Mouse (Mus musculus) midbrain, embryonic 11.5 days (tissue): ENCODE measurements around the gene Galnt17. TPM values are rescaled to one million over a fixed set of nuclear protein-coding genes. Genes with fewer than 3 reads are reported as not detected.
A peak's percentile ranks its signal among the peaks of the same experiment; 100 is the strongest.

Source experiments
- ATAC-seq: fragments of 200-750 bp; cut with Nextera tagmentation; 2 replicates; pipeline ENCODE4 v1.8.0; 2017; ENCODE audit warnings: moderate TSS enrichment, moderate library complexity; ENCODE audit not compliant: low FRiP score
- DNase-seq: peaks from one replicate; pipeline ENCODE4 v3.0.0; 2015; ENCODE audit warnings: low spot score; ENCODE audit errors: missing footprints
- H3K27ac ChIP-seq: fragments of 300-500 bp; sonication (generic); 2 replicates; pipeline ENCODE4 v1.5.1; 2014; ENCODE audit warnings: low read depth, low read length
- H3K27me3 ChIP-seq: fragments of 300-500 bp; sonication (generic); 2 replicates; pipeline ENCODE4 v1.6.1; 2014; ENCODE audit warnings: mild to moderate bottlenecking, low read length, moderate library complexity, mixed read lengths; ENCODE audit not compliant: control insufficient read depth, insufficient read depth
- H3K36me3 ChIP-seq: fragments of 300-500 bp; sonication (generic); 2 replicates; pipeline ENCODE4 v1.6.1; 2014; ENCODE audit warnings: mild to moderate bottlenecking, low read length, moderate library complexity, mixed read lengths; ENCODE audit not compliant: control insufficient read depth, insufficient read depth
- H3K4me1 ChIP-seq: fragments of 300-500 bp; sonication (generic); 2 replicates; pipeline ENCODE4 v1.6.1; 2014; ENCODE audit warnings: low read length; ENCODE audit not compliant: control insufficient read depth, insufficient read depth
- H3K4me2 ChIP-seq: fragments of 300-500 bp; sonication (generic); 2 replicates; pipeline ENCODE4 v1.6.1; 2014; ENCODE audit warnings: mild to moderate bottlenecking, moderate library complexity
- H3K4me3 ChIP-seq: fragments of 300-500 bp; sonication (generic); 2 replicates; pipeline ENCODE4 v1.5.1; 2014; ENCODE audit warnings: low read depth, low read length
- H3K9ac ChIP-seq: fragments of 300-500 bp; sonication (generic); 2 replicates; pipeline ENCODE4 v1.6.1; 2014; ENCODE audit warnings: low read length
- H3K9me3 ChIP-seq: fragments of 300-500 bp; sonication (generic); 2 replicates; pipeline ENCODE4 v1.6.1; 2016; ENCODE audit warnings: low read length; ENCODE audit not compliant: control insufficient read depth
- WGBS: fragments of 180-500 bp; shearing (Covaris S2); extraction: QIAGEN DNeasy Blood & Tissue Kit; methylation state at CpG from one replicate; pipeline ENCODE4 v1.1.7; 2014; 5-methylcytosine and 5-hydroxymethylcytosine counted together
- polyA plus RNA-seq: library from polyadenylated mRNA; unstranded; fragments of >200 nt; fragmentation: Nextera tagmentation; extraction: Ambion mirVana; gene quantifications from 2 replicates; pipeline ENCODE4 v1.2.1, GENCODE M21; 2014

The Galnt17 gene
- polyA plus RNA-seq, 1 experiment from 2014 or later = 0.79 TPM

DNA sequence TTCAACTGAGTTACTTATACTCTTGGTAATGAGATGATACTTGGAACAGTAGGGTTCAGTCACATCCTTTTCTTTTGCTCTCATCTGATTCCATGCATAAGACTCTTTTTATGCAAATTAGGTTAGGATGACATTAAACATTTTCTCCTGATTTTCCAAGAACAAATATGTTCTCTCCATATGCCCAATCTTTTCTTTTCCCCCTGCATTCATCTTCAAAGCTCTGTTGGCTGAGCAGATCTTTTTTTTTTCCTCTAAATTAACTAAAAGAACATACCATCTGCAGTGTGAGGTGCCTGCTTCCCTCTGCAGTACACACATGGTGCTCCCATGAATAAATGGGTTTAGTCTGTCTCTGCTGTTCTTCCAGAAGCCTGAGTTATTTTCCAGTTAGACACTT is 173.5 kb downstream of the Galnt17 start:
- no peak overlapping the region for H3K27ac ChIP-seq
- ATAC-seq (no peak), DNase-seq (no peak)
- H3K36me3 ChIP-seq = no peaks in the 10 kb centered on the region
- H3K9me3 ChIP-seq = no peaks in the 10 kb centered on the region
- no peaks in the 10 kb centered on the region for H3K27me3 ChIP-seq
- H3K4me3 ChIP-seq = no peak overlapping the region
- no peak overlapping the region for H3K9ac ChIP-seq
- H3K4me1 ChIP-seq = no peaks in the 10 kb centered on the region
- H3K4me2 ChIP-seq = no peak overlapping the region

DNA sequence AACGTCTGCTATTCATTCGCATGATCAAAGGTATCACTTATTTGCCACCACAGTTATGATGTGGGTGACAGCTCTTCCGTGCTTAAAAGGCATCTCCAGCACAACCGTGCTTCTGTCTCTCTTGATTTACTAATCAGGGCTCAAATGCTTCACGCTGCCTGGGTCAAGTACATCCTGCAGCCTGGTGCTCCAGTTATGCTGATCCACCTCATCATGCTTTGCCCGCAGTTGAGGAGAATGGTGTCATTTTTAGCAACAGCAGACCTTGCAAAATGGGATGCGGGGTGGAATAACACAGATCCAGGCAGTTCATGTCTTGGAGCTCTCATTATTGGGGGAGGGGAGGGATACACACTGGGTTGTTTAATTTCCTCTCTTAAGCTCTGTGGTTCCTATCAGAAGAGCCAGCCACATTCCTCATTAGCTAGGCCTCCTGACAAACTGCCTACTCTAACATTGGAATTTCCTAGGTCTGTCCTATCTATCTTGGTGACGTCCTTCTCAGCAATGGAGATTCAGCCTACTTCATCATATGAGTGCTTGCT is 187.9 kb downstream of the Galnt17 start:
- no peaks in the 10 kb centered on the region for H3K9me3 ChIP-seq
- WGBS = 89% methylated on average over 8 of the region's 8 CpGs
- no peak overlapping the region for H3K4me3 ChIP-seq
- no peak overlapping the region for H3K9ac ChIP-seq
- no peaks in the 10 kb centered on the region for H3K27me3 ChIP-seq
- H3K4me1 ChIP-seq = no peaks in the 10 kb centered on the region
- DNase-seq = no peak
- H3K4me2 ChIP-seq = no peak overlapping the region
- H3K27ac ChIP-seq = no peak overlapping the region
- no peak for ATAC-seq
- no peaks in the 10 kb centered on the region for H3K36me3 ChIP-seq

GRCm38 (mm10) chr5:131119896-131120295 is 188.4 kb downstream of the Galnt17 start:
- 84% methylated on average over 4 of the region's 4 CpGs for WGBS

DNA sequence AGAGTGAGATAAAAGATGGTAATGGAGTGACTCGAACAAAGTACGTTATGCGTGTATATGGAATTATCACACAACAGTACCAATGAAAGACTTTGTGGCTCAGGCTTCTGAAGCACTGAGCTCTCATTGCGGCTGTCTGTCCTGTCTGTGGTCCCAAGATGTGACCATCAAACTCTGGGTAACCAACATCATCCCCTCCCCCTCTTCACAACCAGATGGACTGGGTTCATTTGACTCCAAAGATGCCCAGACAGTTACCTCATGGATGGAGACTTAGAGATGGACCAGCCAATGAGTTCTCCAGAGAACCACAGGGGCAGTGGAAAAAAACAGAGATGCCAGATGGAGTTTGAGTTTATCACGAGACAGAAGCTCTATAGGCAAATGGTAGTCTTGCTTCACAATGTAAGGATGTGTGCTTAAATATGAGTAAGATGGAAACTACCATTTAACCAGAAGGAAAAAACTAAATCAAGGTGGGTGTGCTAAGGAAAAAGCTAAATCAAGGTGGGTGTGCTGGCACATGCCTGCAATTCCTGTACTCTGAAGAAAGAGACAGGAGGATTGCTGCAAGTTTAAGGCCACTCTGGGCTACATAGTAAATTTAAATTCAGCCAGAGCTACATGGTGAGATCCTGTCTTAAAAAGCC is 190.8 kb downstream of the Galnt17 start:
- no peaks in the 10 kb centered on the region for H3K27me3 ChIP-seq
- no peak overlapping the region for H3K9ac ChIP-seq
- H3K4me2 ChIP-seq = no peak overlapping the region
- H3K4me3 ChIP-seq = no peak overlapping the region
- ATAC-seq = no peak
- no peaks in the 10 kb centered on the region for H3K9me3 ChIP-seq
- 90% methylated on average over 5 of the region's 5 CpGs for WGBS
- H3K4me1 ChIP-seq = no peaks in the 10 kb centered on the region
- H3K36me3 ChIP-seq = no peaks in the 10 kb centered on the region
- no peak for DNase-seq
- no peak overlapping the region for H3K27ac ChIP-seq

More at GRCm38 (mm10) chr5:131119896-131120295, 188.4 kb downstream of the Galnt17 start:
- no peaks in the 10 kb centered on the region for H3K27me3 ChIP-seq
- H3K4me3 ChIP-seq = no peak overlapping the region
- ATAC-seq = no peak
- no peaks in the 10 kb centered on the region for H3K36me3 ChIP-seq
- no peaks in the 10 kb centered on the region for H3K9me3 ChIP-seq
- H3K9ac ChIP-seq = no peak overlapping the region
- no peak for DNase-seq
- no peaks in the 10 kb centered on the region for H3K4me1 ChIP-seq
- no peak overlapping the region for H3K4me2 ChIP-seq
- no peak overlapping the region for H3K27ac ChIP-seq

DNA sequence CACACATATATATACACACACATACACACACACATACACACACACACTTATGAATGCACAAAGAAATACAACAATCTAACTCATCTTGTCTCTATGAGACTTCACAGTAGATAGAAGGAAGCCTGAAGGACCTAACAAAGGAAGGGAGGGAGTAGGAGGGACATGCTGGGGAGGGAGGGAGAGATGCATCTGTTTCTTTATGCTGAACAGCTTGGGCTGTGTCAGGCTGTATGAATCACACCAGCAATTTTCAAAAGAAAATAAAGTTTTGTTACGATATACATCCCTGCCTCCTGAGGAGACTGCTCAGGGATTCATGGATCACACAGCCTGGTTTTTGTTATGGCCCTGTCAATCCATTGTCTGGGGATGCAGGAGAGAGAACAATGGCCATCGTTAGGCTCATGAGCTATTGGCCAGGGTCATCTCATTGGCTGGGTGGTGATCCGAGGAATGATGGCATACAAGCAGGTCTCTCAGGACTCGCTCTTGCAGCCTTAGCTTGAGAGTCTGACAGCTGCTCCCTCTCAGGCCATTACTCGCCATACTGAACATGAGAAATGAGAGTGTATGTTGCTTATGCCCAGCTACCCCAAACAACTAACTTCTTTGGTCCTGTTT is 194.3 kb downstream of the Galnt17 start:
- H3K36me3 ChIP-seq = no peaks in the 10 kb centered on the region
- ATAC-seq (no peak), DNase-seq (no peak)
- no peaks in the 10 kb centered on the region; the same call in 1 of the 2 replicates for H3K9me3 ChIP-seq
- 56% methylated on average over 5 of the region's 5 CpGs for WGBS
- H3K9ac ChIP-seq = no peak overlapping the region
- no peak overlapping the region for H3K4me2 ChIP-seq
- H3K27ac ChIP-seq = no peak overlapping the region
- no peaks in the 10 kb centered on the region for H3K4me1 ChIP-seq
- no peak overlapping the region for H3K4me3 ChIP-seq
- no peaks in the 10 kb centered on the region for H3K27me3 ChIP-seq

DNA sequence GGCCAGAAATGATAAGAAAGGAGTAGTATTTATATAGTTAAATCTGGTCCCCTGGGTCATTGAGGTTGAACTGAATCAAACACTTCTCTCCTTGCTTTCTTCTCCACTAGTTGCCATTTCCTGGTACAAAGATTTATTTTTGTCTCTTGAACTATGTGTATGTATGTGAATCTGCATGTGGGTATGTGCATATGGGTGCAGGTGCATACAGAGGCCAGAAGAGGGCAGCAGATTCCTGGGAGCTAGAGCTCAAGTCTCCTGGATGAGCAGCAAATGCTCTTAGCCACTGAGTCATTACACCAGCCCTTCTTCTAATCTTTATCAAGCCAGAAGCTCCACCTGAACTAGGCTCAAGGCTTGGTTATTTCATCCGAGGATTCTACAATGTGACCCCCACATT is 201.1 kb downstream of the Galnt17 start:
- WGBS = 91% methylated on average over 1 of the region's 1 CpGs
- H3K4me2 ChIP-seq = no peak overlapping the region

DNA sequence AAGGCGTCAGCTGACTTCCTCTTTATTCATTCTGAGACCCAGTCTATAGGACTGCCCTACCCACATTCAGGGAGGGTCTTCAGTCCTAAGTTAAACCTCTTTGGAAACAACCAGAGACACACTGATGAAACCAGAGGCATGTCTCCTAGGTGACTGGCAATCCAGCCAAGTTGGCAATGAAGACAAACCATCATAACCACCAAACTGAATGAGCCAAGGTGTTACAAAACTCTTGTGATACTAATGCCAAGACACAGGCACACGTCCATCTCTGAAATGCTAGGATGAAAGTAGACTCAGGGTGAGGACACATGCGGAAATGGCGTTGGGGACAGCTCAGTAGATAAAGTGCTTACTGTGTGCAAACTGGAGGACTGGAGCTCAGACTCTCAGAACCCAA is 211.5 kb downstream of the Galnt17 start:
- no peaks in the 10 kb centered on the region for H3K27me3 ChIP-seq
- WGBS = 86% methylated on average over 4 of the region's 4 CpGs
- no peak overlapping the region for H3K27ac ChIP-seq
- no peak overlapping the region for H3K4me3 ChIP-seq
- H3K9ac ChIP-seq = no peak overlapping the region
- H3K4me2 ChIP-seq = no peak overlapping the region
- H3K4me1 ChIP-seq = no peaks in the 10 kb centered on the region
- no peaks in the 10 kb centered on the region for H3K36me3 ChIP-seq
- H3K9me3 ChIP-seq = no peaks in the 10 kb centered on the region
- ATAC-seq (no peak), DNase-seq (peak; percentile 2)

More for the DNA sequence above, 201.1 kb downstream of the Galnt17 start:
- no peaks in the 10 kb centered on the region; the same call in 1 of the 2 replicates for H3K9me3 ChIP-seq
- ATAC-seq = no peak
- peak; percentile 17 for DNase-seq
- H3K36me3 ChIP-seq = no peaks in the 10 kb centered on the region
- no peak overlapping the region for H3K9ac ChIP-seq
- no peaks in the 10 kb centered on the region for H3K4me1 ChIP-seq
- H3K27me3 ChIP-seq = no peaks in the 10 kb centered on the region
- H3K27ac ChIP-seq = no peak overlapping the region
- no peak overlapping the region for H3K4me3 ChIP-seq

GRCm38 (mm10) chr5:131095635-131096034 is 212.7 kb downstream of the Galnt17 start:
- Histone ChIP-seq H3K27me3 (no peaks in the 10 kb centered on the region), H3K36me3 (no peaks in the 10 kb centered on the region), H3K4me1 (no peaks in the 10 kb centered on the region), H3K9me3 (no peaks in the 10 kb centered on the region), H3K9ac (no peak overlapping the region), H3K4me2 (no peak overlapping the region), H3K27ac (no peak overlapping the region), H3K4me3 (no peak overlapping the region)
- peak; percentile 35 for DNase-seq
- no peak for ATAC-seq
- 89% methylated on average over 1 of the region's 1 CpGs for WGBS

DNA sequence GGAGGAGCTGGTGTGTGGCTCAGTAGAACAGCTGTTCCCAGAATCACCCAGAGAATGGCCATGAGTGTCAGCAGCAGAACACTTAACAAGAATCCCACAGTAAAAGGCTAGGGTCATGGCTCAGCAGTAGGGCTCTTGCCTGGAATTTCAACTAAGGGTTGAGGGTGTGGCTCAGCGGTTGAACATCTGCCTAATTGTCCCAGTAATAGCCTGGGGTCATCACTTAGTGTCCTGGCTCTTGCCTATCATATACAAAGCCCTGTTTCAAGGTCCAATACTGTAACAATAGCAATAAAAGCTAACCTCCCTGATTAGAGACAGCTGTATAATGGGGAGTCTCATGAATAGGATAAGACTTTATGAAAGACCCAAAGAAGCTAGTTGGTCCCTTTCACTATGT is 213.5 kb downstream of the Galnt17 start:
- H3K4me2 ChIP-seq = no peak overlapping the region
- no peak overlapping the region for H3K27ac ChIP-seq
- no peak overlapping the region for H3K4me3 ChIP-seq
- H3K9me3 ChIP-seq = no peaks in the 10 kb centered on the region
- DNase-seq (peak; percentile 81), ATAC-seq (no peak)
- H3K4me1 ChIP-seq = no peaks in the 10 kb centered on the region
- H3K36me3 ChIP-seq = no peaks in the 10 kb centered on the region
- H3K9ac ChIP-seq = no peak overlapping the region
- WGBS = 70% methylated on average over 1 of the region's 1 CpGs
- H3K27me3 ChIP-seq = no peaks in the 10 kb centered on the region
